Mouse (Mus musculus) MEL (cell line): ENCODE results near the gene Flot2. TPM values are rescaled to one million over a fixed set of nuclear protein-coding genes. Genes with fewer than 3 reads are reported as not detected.

Source experiments
- DNase-seq: peaks from one replicate; pipeline ENCODE4 v3.0.0; 2011; ENCODE audit warnings: low read depth, low spot score
- H3K27ac ChIP-seq: 2 replicates; pipeline ENCODE4 v1.5.1; 2012; ENCODE audit warnings: low read depth, mild to moderate bottlenecking, control low read depth, low read length, moderate library complexity; ENCODE audit not compliant: control insufficient read depth
- H3K27me3 ChIP-seq, 2 experiments: fragments of 150-350 bp in 1 of 2; sonication (generic) in 1 of 2; 2 replicates each; pipeline ENCODE4 v1.6.1; 2012; ENCODE audit warnings: low read length in 2 of 2, mild to moderate bottlenecking in 2 of 2, improper control_type of control experiment in 1 of 2, moderate library complexity in 1 of 2; ENCODE audit not compliant: insufficient read depth in 2 of 2, control insufficient read depth in 1 of 2
- H3K36me3 ChIP-seq, 2 experiments: 2 replicates each; pipeline ENCODE4 v1.6.1; 2012 to 2014; ENCODE audit warnings: low read length in 2 of 2, improper control_type of control experiment in 1 of 2, inconsistent platforms in 1 of 2, mild to moderate bottlenecking in 1 of 2; ENCODE audit not compliant: insufficient read depth in 2 of 2, control insufficient read depth in 1 of 2
- H3K4me1 ChIP-seq, 2 experiments: fragments of 150-350 bp in 1 of 2; sonication (generic) in 1 of 2; 2 replicates each; pipeline ENCODE4 v1.6.1; 2012; ENCODE audit warnings: low read length in 2 of 2, improper control_type of control experiment in 1 of 2, mild to moderate bottlenecking in 1 of 2; ENCODE audit not compliant: insufficient read depth in 2 of 2, control insufficient read depth in 1 of 2
- H3K4me3 ChIP-seq, 2 experiments: fragments of 150-350 bp in 1 of 2; sonication (generic) in 1 of 2; 2 replicates each; pipeline ENCODE4 v1.5.1; 2012; ENCODE audit warnings: low read depth in 2 of 2, low read length in 2 of 2, mild to moderate bottlenecking in 2 of 2, moderate library complexity in 2 of 2, control low read depth in 1 of 2, improper control_type of control experiment in 1 of 2; ENCODE audit not compliant: control insufficient read depth in 1 of 2, insufficient read depth in 1 of 2
- H3K79me2 ChIP-seq: 2 replicates; pipeline ENCODE4 v1.6.1; 2012; ENCODE audit warnings: mild to moderate bottlenecking, low read length, moderate library complexity; ENCODE audit not compliant: control insufficient read depth, poor library complexity, insufficient read depth
- H3K9ac ChIP-seq: 2 replicates; pipeline ENCODE4 v1.6.1; 2012; ENCODE audit warnings: low read depth, mild to moderate bottlenecking, control low read depth, low read length, moderate library complexity; ENCODE audit not compliant: control insufficient read depth, poor library complexity, severe bottlenecking
- H3K9me3 ChIP-seq: fragments of 150-350 bp; sonication (generic); replicated peaks from 2 replicates; pipeline ENCODE4 v1.6.1; 2012; ENCODE audit warnings: mild to moderate bottlenecking, low read length, improper control_type of control experiment, moderate library complexity; ENCODE audit not compliant: insufficient read depth
- BHLHE40 ChIP-seq: IDR thresholded peaks from 2 replicates; pipeline ENCODE4 v1.6.1; 2012; ENCODE audit warnings: low read depth, mild to moderate bottlenecking, inconsistent platforms, low read length, improper control_type of control experiment, borderline replicate concordance
- CHD1 ChIP-seq: IDR thresholded peaks from 2 replicates; pipeline ENCODE4 v1.6.1; 2012; ENCODE audit warnings: low read depth, mild to moderate bottlenecking, inconsistent platforms, low read length, improper control_type of control experiment
- CHD2 ChIP-seq: IDR thresholded peaks from 2 replicates; pipeline ENCODE4 v1.6.1; 2011; ENCODE audit warnings: low read length, improper control_type of control experiment
- CTCF ChIP-seq, 3 experiments: IDR thresholded peaks in 2 of 3; conservative IDR thresholded peaks in 1 of 3; 2 replicates each; pipeline ENCODE4 v1.5.1; 2011 to 2012; ENCODE audit warnings: low read length in 3 of 3, low read depth in 2 of 3, mild to moderate bottlenecking in 2 of 3, improper control_type of control experiment in 1 of 3, inconsistent platforms in 1 of 3, mixed read lengths in 1 of 3, moderate library complexity in 1 of 3; ENCODE audit not compliant: control insufficient read depth in 1 of 3, insufficient read depth in 1 of 3, poor library complexity in 1 of 3, severe bottlenecking in 1 of 3
- E2F4 ChIP-seq: IDR thresholded peaks from 2 replicates; pipeline ENCODE4 v1.6.1; 2011; ENCODE audit warnings: low read depth, low read length, improper control_type of control experiment, borderline replicate concordance
- ELF1 ChIP-seq: IDR thresholded peaks from 2 replicates; pipeline ENCODE4 v1.6.1; 2014; ENCODE audit warnings: low read depth, mild to moderate bottlenecking, inconsistent platforms, low read length, improper control_type of control experiment, moderate library complexity
- EP300 ChIP-seq, 2 experiments: IDR thresholded peaks; 2 replicates each; pipeline ENCODE4 v1.6.1; 2011; ENCODE audit warnings: improper control_type of control experiment in 2 of 2, low read length in 2 of 2, low read depth in 1 of 2, mild to moderate bottlenecking in 1 of 2
- ETS1 ChIP-seq: IDR thresholded peaks from 2 replicates; pipeline ENCODE4 v1.6.1; 2012; ENCODE audit warnings: low read depth, mild to moderate bottlenecking, inconsistent platforms, low read length, improper control_type of control experiment, moderate library complexity
- GABPA ChIP-seq: IDR thresholded peaks from 2 replicates; pipeline ENCODE4 v1.6.1; 2012; ENCODE audit warnings: low read depth, mild to moderate bottlenecking, inconsistent platforms, low read length, improper control_type of control experiment, moderate library complexity
- GATA1 ChIP-seq: IDR thresholded peaks from 2 replicates; pipeline ENCODE4 v1.6.1; 2011; ENCODE audit warnings: low read depth, low read length, improper control_type of control experiment
- HCFC1 ChIP-seq: IDR thresholded peaks from 2 replicates; pipeline ENCODE4 v1.6.1; 2012; ENCODE audit warnings: low read depth, mild to moderate bottlenecking, inconsistent platforms, low read length, improper control_type of control experiment, moderate library complexity
- JUND ChIP-seq: IDR thresholded peaks from 2 replicates; pipeline ENCODE4 v1.6.1; 2011; ENCODE audit warnings: low read depth, mild to moderate bottlenecking, improper control_type of control experiment, low read length
- MAX ChIP-seq: IDR thresholded peaks from 2 replicates; pipeline ENCODE4 v1.6.1; 2011; ENCODE audit warnings: low read length, improper control_type of control experiment
- MAZ ChIP-seq: IDR thresholded peaks from 2 replicates; pipeline ENCODE4 v1.6.1; 2012; ENCODE audit warnings: low read depth, mild to moderate bottlenecking, inconsistent platforms, low read length, improper control_type of control experiment
- MEF2A ChIP-seq: IDR thresholded peaks from 2 replicates; pipeline ENCODE4 v1.6.1; 2014; ENCODE audit warnings: low read depth, mild to moderate bottlenecking, inconsistent platforms, low read length, improper control_type of control experiment; ENCODE audit not compliant: poor library complexity, insufficient replicate concordance, severe bottlenecking; ENCODE audit errors: extremely low read depth
- MXI1 ChIP-seq: IDR thresholded peaks from 2 replicates; pipeline ENCODE4 v1.6.1; 2011; ENCODE audit warnings: mild to moderate bottlenecking, low read depth, low read length, improper control_type of control experiment
- MYB ChIP-seq: IDR thresholded peaks from 2 replicates; pipeline ENCODE4 v1.6.1; 2011; ENCODE audit warnings: mild to moderate bottlenecking, low read depth, low read length, improper control_type of control experiment
- MYC ChIP-seq: IDR thresholded peaks from 2 replicates; pipeline ENCODE4 v1.6.1; 2011; ENCODE audit warnings: low read depth, mild to moderate bottlenecking, low read length, improper control_type of control experiment, moderate library complexity
- NRF1 ChIP-seq: IDR thresholded peaks from 2 replicates; pipeline ENCODE4 v1.6.1; 2014; ENCODE audit warnings: low read depth, mild to moderate bottlenecking, inconsistent platforms, low read length, improper control_type of control experiment, moderate library complexity; ENCODE audit not compliant: poor library complexity, insufficient read depth, severe bottlenecking
- POLR2A ChIP-seq, 2 experiments: IDR thresholded peaks; 2 replicates each; pipeline ENCODE4 v1.6.1; 2011 to 2012; ENCODE audit warnings: low read length in 2 of 2, mild to moderate bottlenecking in 2 of 2, control low read depth in 1 of 2, improper control_type of control experiment in 1 of 2, low read depth in 1 of 2, moderate library complexity in 1 of 2; ENCODE audit not compliant: control insufficient read depth in 1 of 2, insufficient read depth in 1 of 2, poor library complexity in 1 of 2
- POLR2AphosphoS2 ChIP-seq: IDR thresholded peaks from 2 replicates; pipeline ENCODE4 v1.6.1; 2011; ENCODE audit warnings: low read length, improper control_type of control experiment
- POLR2AphosphoS5 ChIP-seq: IDR thresholded peaks from 2 replicates; pipeline ENCODE4 v1.6.1; 2012; ENCODE audit warnings: low read depth, borderline replicate concordance, mild to moderate bottlenecking, inconsistent platforms, low read length, moderate library complexity, mixed read lengths
- RAD21 ChIP-seq: IDR thresholded peaks from 2 replicates; pipeline ENCODE4 v1.6.1; 2011; ENCODE audit warnings: mild to moderate bottlenecking, low read depth, low read length, improper control_type of control experiment
- RCOR1 ChIP-seq: IDR thresholded peaks from 2 replicates; pipeline ENCODE4 v1.6.1; 2012; ENCODE audit warnings: low read depth, mild to moderate bottlenecking, inconsistent platforms, low read length, improper control_type of control experiment
- SIN3A ChIP-seq: IDR thresholded peaks from 2 replicates; pipeline ENCODE4 v1.6.1; 2012; ENCODE audit warnings: low read length, improper control_type of control experiment, inconsistent platforms
- SMC3 ChIP-seq: IDR thresholded peaks from 2 replicates; pipeline ENCODE4 v1.6.1; 2011; ENCODE audit warnings: low read depth, low read length, improper control_type of control experiment
- TAL1 ChIP-seq: IDR thresholded peaks from 2 replicates; pipeline ENCODE4 v1.6.1; 2012; ENCODE audit warnings: mild to moderate bottlenecking, inconsistent platforms, low read length, moderate library complexity, mixed read lengths
- TBP ChIP-seq: IDR thresholded peaks from 2 replicates; pipeline ENCODE4 v1.8.0; 2011; ENCODE audit warnings: low read depth, low read length, improper control_type of control experiment
- TCF12 ChIP-seq: IDR thresholded peaks from 2 replicates; pipeline ENCODE4 v1.6.1; 2014; ENCODE audit warnings: low read depth, mild to moderate bottlenecking, inconsistent platforms, low read length, improper control_type of control experiment, moderate library complexity
- UBTF ChIP-seq: IDR thresholded peaks from 2 replicates; pipeline ENCODE4 v1.6.1; 2012; ENCODE audit warnings: low read depth, mild to moderate bottlenecking, inconsistent platforms, low read length, improper control_type of control experiment, moderate library complexity, borderline replicate concordance; ENCODE audit not compliant: insufficient read depth
- USF1 ChIP-seq: IDR thresholded peaks from 2 replicates; pipeline ENCODE4 v1.6.1; 2014; ENCODE audit warnings: low read depth, mild to moderate bottlenecking, inconsistent platforms, low read length, improper control_type of control experiment, moderate library complexity
- ZKSCAN1 ChIP-seq: IDR thresholded peaks from 2 replicates; pipeline ENCODE4 v1.6.1; 2012; ENCODE audit warnings: low read depth, mild to moderate bottlenecking, inconsistent platforms, low read length, improper control_type of control experiment, moderate library complexity
- ZMIZ1 ChIP-seq: IDR thresholded peaks from 2 replicates; pipeline ENCODE4 v1.6.1; 2012; ENCODE audit warnings: low read depth, mild to moderate bottlenecking, inconsistent platforms, low read length, improper control_type of control experiment, moderate library complexity
- ZNF384 ChIP-seq: IDR thresholded peaks from 2 replicates; pipeline ENCODE4 v1.6.1; 2012; ENCODE audit warnings: low read depth, mild to moderate bottlenecking, inconsistent platforms, low read length, improper control_type of control experiment
- polyA plus RNA-seq, 2 experiments: library from polyadenylated mRNA; stranded (reverse) in 1 of 2; unstranded in 1 of 2; fragments of >175 nt in 1 of 2; fragments of >200 nt in 1 of 2; gene quantifications; 2 replicates each; pipeline versions ENCODE4 v1.2.1 to v1.2.4; 2012; ENCODE audit warnings: low replicate concordance in 2 of 2, low read depth in 1 of 2; ENCODE audit not compliant: insufficient read length in 2 of 2, insufficient read depth in 1 of 2, missing spikeins in 1 of 2
- total RNA-seq: library from RNA; depleted of rRNA; stranded (reverse); fragments of 300-350 nt; gene quantifications from 2 replicates; pipeline ENCODE4 v1.2.3, GENCODE M21; 2012

Gene Flot2
- total and polyA plus RNA-seq, 3 experiments, result 0.08 to 0.15 TPM; not detected in 1

DNA sequence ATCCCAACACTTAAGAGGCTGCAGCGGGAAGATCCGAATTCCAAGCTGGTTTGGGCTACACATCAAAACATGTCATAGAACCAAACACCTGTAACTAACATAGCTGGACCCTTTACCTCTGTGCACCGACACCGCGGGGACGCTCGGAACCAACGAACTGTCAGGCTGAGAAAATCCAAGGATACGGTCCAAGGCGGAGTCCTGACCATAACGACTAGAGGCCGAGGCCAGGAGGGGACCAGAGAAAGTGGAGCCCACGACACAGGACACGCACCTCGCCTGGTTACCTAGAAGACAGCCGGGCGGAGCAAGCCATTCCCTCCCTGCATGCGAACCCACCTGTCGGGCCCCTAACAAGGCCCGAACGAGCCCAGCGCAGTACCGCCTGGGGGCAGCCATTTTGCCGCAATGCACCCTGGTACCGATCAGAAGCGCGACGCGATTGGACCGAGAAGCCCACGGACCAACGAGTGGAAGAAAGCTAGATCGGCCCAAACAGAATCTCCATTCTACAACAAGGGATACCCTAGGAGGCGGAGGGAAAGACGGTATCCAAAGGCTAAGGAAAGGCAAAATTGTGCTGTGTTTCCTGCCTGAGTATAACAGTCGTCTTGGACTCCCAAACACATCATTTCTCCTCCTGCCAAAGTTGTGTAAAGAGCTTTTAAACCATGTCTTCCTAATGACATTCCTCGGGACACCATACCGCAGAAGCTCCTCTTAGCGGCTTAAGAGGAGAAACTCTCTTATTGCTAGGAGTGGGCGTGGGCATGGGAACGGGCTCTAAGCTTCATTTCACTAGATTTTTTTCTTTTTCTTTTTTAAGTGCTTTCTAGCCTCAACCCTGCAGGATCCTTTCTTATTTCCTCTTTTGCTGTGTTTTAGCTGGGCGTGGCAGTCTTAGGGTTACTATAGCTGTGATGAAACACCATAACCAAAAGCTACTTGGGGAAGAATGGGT is 42.5 kb downstream of the Flot2 start, which contains the start of gene Eral1:
Gene Eral1, minus strand, starts transcription at position 423 of the 961 bp plus-strand sequence.
- Histone ChIP-seq H3K36me3 (peaks cover 8 to 12% of the 10 kb centered on the region in 2 experiments), H3K27me3 (no peaks in the 10 kb centered on the region), H3K4me3 (peak within 1 kb of the TSS; percentile 78 to 79), H3K9me3 (no peaks in the 10 kb centered on the region), H3K79me2 (peaks cover 16% of the 10 kb centered on the region), H3K4me1 (peaks cover 9 to 11% of the 10 kb centered on the region in 2 experiments), H3K9ac (peak within 1 kb of the TSS; percentile 80), H3K27ac (peak within 1 kb of the TSS; percentile 78)
- peak; percentile 93 for DNase-seq
- TF ChIP-seq HCFC1 (peak; percentile 95), ZNF384 (no peak), USF1 (peak; percentile 36), EP300 (IDR thresholded peaks at IDR 0.05; ENCODE audit: low read depth in 1 of 2, low read length in 2 of 2) (peak in 1 of 2 experiments; percentile 55; a peak in 2 of 4 replicates), RAD21 (no peak), CTCF (IDR thresholded peaks at IDR 0.05 in 2 of 3, conservative IDR thresholded peaks at IDR 0.05 in 1 of 3; ENCODE audit: control insufficient read depth in 1 of 3, insufficient read depth in 1 of 3, low read depth in 2 of 3, low read length in 3 of 3, poor library complexity in 1 of 3, severe bottlenecking in 1 of 3) (no peak), NRF1 (peak; percentile 45; the same call in 1 of the 2 replicates), SMC3 (peak; percentile 21; the same call in 1 of the 2 replicates), CHD1 (peak; percentile 95), E2F4 (no peak), TCF12 (peak; percentile 85), TAL1 (no peak), MYB (peak; percentile 23; the same call in 1 of the 2 replicates), RCOR1 (no peak; the same call in none of the 2 replicates), ZKSCAN1 (0 out of 2 replicates have a peak, but pooled peaks have one; percentile 58), ETS1 (0 out of 2 replicates have a peak, but pooled peaks have one; percentile 50), ZMIZ1 (peak; percentile 93), GATA1 (no peak), MAZ (peak; percentile 85), BHLHE40 (peak; percentile 37; the same call in 1 of the 2 replicates), MYC (peak; percentile 78), POLR2AphosphoS2 (peak; percentile 96), UBTF (no peak), POLR2AphosphoS5 (no peak), SIN3A (peak; percentile 99), MAX (peak; percentile 76), TBP (peak; percentile 92), ELF1 (peak; percentile 60; the same call in 1 of the 2 replicates), POLR2A (IDR thresholded peaks at IDR 0.05; ENCODE audit: control insufficient read depth in 1 of 2, insufficient read depth in 1 of 2, low read depth in 1 of 2, low read length in 2 of 2, poor library complexity in 1 of 2) (peak; percentile 93 to 97), CHD2 (peak; percentile 40), MEF2A (no peak), MXI1 (peak; percentile 96), GABPA (peak; percentile 45; the same call in 1 of the 2 replicates), JUND (peak; percentile 67; the same call in 1 of the 2 replicates)
